Mouse (Mus musculus): ENCODE measurements at regions not wholly inside any gene's neighbourhood (a gene's known extent, or its start where the extent isn't known, plus 50 kb on each side); places are given as distances from the start of the nearest gene placed in this dataset.

DNA sequence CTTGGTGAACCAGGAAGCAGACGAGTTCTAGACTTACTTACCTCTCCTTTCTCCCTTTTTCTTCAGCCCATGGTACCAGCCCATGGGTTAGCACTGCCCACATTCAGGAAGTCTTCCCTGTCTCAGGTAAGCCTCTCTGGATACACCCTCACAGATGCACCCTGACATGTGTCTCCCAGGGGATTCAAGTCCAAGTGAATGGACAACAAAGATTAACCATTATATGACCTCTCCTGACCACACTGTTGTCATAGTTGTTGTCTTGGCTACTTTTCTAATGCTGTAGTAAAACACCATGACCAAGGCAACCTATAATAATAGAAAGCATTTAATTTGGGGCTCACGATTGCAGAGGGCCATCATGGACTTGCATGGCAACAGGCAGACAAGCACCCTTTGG is 98.8 kb upstream of the Vash1 start:
- DNase-seq, result peak in 1 of 2 experiments; percentile 11

DNA sequence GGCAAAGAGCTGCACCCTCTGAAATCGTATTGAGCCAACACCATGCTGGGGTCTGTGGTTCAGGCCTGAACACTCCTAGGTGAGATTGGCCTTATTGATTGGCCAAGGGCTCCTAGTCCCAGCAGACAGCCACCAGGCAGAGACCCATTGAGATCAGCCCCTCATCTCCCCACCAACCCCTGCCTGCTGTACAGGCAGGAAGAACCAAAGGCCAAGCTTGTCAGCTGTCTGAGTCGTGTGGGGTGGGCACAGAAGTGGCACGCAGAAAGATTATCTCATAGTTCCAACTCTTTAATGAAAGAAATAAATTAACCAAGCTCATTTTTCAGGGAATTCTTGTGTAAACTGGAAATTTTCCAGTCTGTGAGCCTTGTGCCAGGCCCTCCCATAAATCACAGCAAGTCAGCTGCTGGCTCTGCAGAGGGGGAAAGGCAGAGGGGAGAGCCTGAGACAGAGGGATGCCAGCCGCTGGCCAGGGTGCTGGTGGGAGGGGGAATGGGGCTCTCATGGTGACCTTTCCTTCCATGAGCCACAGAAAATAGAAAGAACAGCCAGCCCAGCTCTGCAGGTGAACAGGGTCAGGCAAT is 98.3 kb upstream of the Vash1 start:
- DNase-seq, result peak in 1 of 2 experiments; percentile 16

DNA sequence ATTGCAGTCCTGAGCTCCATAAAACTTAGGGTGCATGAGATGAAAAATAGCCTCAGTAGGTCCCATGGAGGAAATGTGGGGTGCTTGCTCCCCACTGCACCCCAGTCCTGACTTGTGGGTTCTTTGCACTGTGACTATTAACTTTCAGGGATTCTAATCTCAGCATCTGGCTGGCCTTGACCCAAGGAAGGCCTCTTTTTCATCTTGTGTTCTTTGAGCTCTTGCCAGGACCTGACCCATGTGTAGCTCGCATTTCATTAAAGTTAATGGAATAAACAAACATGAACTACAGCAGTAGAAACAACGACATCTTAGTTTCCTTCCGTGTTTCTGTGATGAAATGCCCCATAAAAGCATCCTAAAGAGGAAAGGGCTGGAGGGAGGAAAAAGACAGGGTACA is 96.4 kb upstream of the Vash1 start:
- DNase-seq, result no peak

DNA sequence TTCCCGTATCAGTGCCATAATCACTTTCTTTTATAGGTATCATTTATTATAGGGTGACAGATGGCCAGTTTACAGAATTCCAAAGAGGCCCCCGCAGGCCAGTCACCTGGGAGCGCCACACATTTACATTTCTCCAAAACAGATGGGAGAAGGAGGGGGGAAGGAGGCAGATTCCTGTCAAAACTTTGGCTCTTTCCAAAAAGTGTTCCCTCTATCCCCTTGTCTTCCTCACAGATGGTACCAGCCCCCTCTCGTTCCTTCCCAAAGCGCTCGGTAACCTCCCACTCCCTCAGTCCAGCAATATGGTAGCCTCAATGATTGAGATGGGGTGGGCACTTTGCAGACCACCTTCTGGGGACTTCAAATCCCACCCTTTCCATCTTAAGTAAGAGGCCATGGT is 90.5 kb upstream of the Vash1 start:
- DNase-seq, result no peak

DNA sequence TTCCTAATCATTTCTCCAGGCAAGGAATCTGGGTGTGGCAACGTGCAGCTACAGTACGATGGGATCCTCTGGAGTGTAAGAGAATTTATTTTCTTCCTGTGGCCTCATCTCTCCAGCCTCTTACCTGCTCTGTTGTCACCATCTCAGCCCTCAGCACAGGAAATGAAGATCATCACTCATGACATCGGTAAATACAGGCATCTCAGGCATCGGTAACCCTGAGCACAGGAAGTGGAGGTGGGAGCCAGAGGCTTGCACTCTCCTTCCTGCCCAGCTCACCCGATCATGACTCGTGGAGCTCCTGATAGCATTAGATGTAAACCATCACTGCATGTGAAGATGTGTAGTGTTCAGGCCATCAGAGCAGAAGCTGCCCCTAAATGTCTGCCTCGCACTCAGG is 86.0 kb upstream of the Vash1 start:
- DNase-seq, result no peak

DNA sequence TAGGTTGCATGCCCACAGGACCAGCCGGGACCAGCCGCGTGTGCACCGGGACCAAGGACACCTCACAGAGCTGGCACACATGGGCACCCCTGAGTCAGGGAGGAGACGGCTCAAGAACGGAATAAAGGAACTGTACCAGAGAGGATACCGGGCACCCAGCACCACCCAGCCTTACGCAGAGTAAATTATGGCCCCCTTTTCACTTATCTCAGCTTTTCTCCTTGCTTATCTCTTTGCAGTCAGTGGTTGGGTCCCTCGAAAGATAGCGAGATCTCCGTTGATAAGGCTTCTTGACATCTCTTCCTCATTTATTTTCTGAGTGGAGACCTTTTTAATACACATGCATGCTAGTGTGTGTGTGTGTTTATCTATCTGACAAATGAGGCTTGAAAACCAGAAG is 83.9 kb upstream of the Vash1 start:
- DNase-seq, result no peak

DNA sequence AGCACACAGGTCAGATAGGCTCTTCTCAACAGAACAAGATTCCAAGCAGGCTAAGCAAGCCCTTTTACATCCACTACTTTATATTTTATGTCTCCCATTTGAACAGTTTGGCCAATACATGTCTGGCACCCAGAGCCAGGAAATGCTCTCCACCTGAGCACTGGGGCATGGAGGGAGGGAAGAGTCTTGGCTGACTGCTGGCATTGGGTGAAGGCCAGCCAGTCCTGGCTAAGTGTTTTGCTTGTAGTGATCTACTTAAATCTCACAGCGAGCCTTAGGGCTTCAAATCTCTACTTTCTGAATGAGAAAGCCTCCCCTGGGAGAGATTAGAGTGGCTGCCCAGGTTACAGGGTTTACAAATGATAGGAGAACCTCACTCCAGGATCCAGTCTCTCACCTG is 78.5 kb upstream of the Vash1 start:
- peak; percentile 30 to 43 for DNase-seq

DNA sequence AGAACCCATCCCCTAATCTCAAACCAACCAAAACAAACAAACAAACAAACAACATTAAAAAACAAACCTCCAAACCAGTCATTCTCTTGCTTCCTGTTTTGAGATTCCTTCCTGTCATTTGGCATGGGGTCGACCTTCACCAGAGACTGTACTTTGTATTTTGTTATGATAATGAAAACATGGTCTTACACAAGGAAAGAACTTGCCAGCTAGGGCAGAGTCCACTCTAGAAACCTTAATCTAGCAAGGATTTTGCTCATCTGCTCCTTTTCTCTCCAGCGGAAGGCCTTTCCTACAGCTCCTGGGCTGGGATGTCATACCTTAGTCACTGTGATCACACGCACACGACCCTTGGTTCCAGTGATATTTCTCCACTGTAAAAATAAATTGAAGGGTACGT is 75.0 kb upstream of the Vash1 start:
- peak; percentile 12 to 14 for DNase-seq

DNA sequence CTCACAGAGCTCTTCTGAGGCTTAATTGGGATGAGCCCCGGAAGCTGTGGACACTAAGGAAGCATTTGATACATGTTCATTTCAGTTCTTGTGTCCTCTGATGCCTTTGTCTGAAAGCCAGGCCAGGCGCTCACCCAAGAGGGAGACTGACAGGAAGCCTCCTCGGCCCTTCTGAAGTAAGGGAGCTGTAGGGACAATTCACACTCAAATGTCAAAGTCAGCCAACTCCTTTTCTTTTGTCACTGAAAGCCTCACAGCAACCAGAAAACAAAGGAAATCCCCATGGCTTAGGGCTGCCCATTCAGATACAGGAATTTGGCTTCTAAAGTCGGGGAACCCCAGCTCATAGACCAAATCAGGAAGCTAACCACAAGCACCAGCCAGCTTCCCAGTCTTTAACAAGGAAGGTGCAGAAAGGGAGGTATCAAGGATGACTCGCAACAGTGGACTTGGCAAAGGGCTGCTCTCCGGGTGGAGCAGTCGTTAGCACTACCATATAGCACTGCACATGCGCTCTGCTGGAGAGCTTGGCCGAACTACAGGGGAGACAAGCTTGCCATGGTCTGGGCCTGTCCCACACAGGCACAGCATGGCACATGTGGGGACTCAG is 66.0 kb upstream of the Vash1 start:
- peak; percentile 3 to 10 for DNase-seq

DNA sequence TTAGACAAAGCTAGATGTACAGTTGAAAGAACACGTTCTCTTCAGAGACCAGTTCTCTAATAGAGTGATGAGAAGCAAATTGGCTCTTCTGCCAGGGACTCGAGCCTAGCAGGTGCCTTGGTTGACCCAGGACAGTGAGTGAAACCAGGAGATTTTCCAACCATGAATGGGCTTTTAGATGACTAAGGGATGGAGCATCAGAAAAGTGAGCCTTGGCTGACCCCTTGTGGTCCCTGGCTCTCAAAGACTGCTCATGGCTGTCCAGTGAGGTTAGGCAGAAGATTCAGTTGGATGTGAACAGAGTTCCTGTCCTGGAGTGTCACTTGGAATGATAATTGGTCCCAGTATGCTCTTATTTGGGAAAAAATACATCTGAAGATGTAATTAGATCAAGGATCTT is 64.3 kb upstream of the Vash1 start:
- DNase-seq, result peak; percentile 28 to 73

DNA sequence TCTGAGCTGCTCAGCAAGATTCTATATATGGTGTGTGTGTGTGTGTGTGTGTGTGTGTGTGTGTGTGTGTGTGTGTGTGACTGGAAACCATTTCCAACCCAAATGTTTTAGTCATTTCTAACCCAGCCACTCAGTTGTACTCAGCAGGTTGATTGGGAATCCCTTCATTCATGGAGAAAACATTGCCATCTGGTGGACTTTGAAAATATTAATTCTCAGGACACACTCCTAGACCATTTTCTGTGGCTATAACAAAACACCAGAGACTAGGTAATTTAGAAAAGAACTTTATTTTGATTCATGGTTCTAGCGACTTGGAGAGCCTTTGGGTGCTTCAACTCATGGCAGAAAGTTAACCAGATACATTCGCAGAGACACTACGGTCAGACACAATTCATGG is 62.2 kb upstream of the Vash1 start:
- no peak for DNase-seq

DNA sequence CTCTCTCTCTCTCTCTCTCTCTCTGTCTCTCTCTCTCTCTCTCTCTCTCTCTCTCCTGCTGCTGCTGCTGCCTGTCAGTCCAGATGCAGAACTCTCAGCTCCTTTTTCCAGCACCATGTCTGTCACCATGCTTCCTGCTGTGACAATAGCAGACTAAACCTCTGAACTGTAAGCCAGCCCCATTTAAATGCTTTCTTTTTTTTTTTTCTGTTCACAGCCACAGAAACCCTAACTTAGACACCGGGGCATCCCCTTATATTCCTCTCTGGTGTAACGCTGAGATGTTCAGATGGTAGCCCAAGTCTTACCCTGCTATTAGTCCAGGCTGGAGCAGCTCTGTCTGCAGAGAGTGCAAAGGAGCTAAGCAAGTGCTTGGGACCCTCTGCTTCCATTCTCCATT is 54.3 kb upstream of the Vash1 start:
- no peak for DNase-seq

DNA sequence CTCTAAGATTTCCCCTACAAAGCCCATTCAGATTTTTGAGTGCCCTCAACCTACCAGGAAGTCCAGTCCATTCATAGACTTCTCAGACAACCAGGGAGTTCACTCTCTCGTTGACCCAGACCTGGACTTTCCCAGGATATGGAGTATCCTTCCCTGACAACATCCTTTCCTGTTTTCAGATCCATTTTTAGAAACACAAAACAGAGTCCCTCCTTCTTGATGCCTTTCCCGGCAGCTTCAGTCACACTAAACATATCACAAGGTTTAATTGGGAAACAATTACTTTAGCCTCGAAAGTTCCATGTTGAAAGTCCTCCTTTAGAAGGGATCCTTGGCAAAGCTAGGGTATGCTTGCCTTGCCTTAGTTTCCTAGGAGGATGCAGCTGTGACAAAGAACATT is 51.8 kb upstream of the Vash1 start:
- DNase-seq, result peak in 1 of 2 experiments; percentile 2

DNA sequence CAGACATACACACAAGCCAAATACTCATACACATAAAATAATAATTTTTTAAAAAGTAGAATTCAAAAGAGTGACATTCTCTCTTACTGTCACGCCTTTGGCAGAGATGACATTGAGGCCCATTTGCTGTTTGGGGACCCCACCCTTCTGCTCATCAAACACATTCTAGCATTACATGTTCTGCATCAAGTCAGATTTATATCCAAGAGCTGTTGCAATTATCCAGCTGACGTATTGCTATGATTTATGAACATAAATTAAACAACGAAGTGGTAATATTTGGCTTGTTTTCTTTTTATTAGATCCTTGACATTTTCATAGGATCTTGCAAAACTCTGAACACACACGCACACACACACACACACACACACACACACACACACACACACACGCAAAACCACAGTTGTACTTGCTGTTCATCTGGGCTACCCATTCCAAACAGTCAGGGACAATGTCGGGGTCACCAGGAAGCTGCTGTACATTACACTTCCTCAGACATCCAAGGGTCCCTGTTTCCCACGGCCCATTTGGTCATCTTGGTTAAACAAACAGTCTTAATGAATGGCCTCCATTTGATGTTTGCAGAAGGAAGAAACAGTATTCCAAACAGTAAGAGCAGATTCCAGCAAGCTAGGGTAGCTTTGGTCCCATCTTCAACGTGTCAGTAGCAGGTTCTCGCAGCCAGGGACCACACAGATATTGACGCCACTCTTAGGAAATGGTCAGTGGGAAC is 50.3 kb upstream of the Vash1 start:
- no peak for DNase-seq
